Mouse (Mus musculus): ENCODE data around the gene Sdf4. TPM values are rescaled to one million over a fixed set of nuclear protein-coding genes. Genes with fewer than 3 reads are reported as not detected.

Sdf4 gene
- polyA plus RNA-seq, 1 experiment from 2014 or later = 136 TPM

DNA sequence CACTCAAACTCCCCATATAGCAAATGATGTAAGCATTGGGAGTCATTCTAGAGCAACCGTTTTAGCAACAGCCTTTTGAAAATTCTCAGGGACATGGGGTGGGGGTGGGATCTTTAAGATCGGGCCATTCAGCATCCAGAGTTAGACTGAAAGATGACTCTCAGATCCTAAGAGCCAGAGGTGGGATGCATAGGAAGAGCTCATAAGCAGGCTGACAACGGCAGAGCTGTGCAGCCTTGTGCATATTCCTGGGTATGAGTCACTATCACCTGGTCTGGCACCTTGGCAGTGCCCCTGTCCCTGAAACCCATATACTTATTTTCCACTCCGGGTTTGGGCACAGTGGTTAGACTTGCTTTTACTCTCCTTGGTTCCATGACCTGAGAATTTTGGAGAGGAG lies 60.4 kb downstream of the Sdf4 start:
- H3K4me1 ChIP-seq (ENCODE audit: control insufficient read depth, insufficient read depth, low read length) = no peaks in the 10 kb centered on the region
- ATAC-seq (ENCODE audit: insufficient read depth, low FRiP score, low TSS enrichment) (no peak), DNase-seq (ENCODE audit: low spot score) (no peak)
- no peak overlapping the region for H3K9ac ChIP-seq (ENCODE audit: low read length)
- 86% methylated on average over 4 of the region's 4 CpGs for WGBS
- H3K4me3 ChIP-seq (ENCODE audit: low read depth, low read length) = no peak overlapping the region
- no peaks in the 10 kb centered on the region for H3K27me3 ChIP-seq (ENCODE audit: control insufficient read depth, insufficient read depth, low read length)
- no peaks in the 10 kb centered on the region for H3K36me3 ChIP-seq (ENCODE audit: control insufficient read depth, insufficient read depth, low read length)
- H3K4me2 ChIP-seq (ENCODE audit: low read depth) = no peak overlapping the region
- no peak overlapping the region for H3K27ac ChIP-seq (ENCODE audit: low read depth, low read length)
- no peaks in the 10 kb centered on the region for H3K9me3 ChIP-seq (ENCODE audit: control insufficient read depth, low read length)

DNA sequence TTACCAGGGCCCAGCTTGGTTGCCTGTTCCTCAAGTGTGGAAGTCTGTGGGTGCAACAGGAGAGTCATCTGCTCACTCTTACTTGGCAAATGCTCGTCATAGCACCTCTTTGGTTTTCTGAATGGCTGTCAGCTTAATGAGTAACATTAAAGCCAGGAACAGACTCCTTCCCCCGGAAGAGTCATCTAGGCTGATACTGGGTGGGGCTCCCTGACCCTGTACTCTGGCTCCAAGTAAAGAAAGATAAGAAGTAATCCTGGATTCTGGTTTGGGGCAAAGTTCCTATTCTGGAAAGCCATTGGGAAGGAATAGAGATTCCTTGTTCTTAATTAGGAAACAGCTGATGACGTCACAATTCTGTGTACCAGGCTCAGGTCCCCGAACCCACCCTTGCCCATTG lies 61.5 kb downstream of the Sdf4 start:
- ATAC-seq (ENCODE audit: insufficient read depth, low FRiP score, low TSS enrichment) (no peak), DNase-seq (ENCODE audit: low spot score) (no peak)
- WGBS = 82% methylated on average over 4 of the region's 4 CpGs
- H3K27ac ChIP-seq (ENCODE audit: low read depth, low read length) = no peak overlapping the region
- no peak overlapping the region for H3K4me3 ChIP-seq (ENCODE audit: low read depth, low read length)
- no peak overlapping the region for H3K4me2 ChIP-seq (ENCODE audit: low read depth)
- H3K9ac ChIP-seq (ENCODE audit: low read length) = no peak overlapping the region
- H3K36me3 ChIP-seq (ENCODE audit: control insufficient read depth, insufficient read depth, low read length) = no peaks in the 10 kb centered on the region
- H3K9me3 ChIP-seq (ENCODE audit: control insufficient read depth, low read length) = no peaks in the 10 kb centered on the region
- H3K27me3 ChIP-seq (ENCODE audit: control insufficient read depth, insufficient read depth, low read length) = no peaks in the 10 kb centered on the region
- no peaks in the 10 kb centered on the region for H3K4me1 ChIP-seq (ENCODE audit: control insufficient read depth, insufficient read depth, low read length)

DNA sequence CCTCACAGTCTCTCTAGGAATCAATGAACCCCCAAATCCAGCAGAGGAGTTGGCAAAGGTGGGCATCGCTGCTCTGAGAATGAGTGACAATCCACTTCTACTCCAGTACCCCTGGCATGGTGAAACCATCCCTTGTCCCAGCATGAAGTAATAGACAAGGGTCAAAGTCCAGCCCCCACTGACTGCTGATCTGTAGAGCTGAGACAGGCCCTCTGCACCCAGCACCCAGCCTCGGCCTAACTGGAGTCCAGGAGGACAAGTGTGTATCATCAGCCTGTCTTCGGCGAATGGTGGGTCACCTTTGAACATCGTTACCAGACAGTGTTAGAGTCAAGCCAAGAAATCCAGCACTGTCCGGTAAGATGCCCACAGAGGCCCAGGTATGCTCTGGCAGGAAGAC lies 61.9 kb downstream of the Sdf4 start:
- Histone ChIP-seq H3K4me1 (ENCODE audit: control insufficient read depth, insufficient read depth, low read length) (no peaks in the 10 kb centered on the region), H3K36me3 (ENCODE audit: control insufficient read depth, insufficient read depth, low read length) (no peaks in the 10 kb centered on the region), H3K9ac (ENCODE audit: low read length) (no peak overlapping the region), H3K4me3 (ENCODE audit: low read depth, low read length) (no peak overlapping the region), H3K27ac (ENCODE audit: low read depth, low read length) (no peak overlapping the region), H3K4me2 (ENCODE audit: low read depth) (no peak overlapping the region), H3K27me3 (ENCODE audit: control insufficient read depth, insufficient read depth, low read length) (no peaks in the 10 kb centered on the region), H3K9me3 (ENCODE audit: control insufficient read depth, low read length) (no peaks in the 10 kb centered on the region)
- ATAC-seq (ENCODE audit: insufficient read depth, low FRiP score, low TSS enrichment) = no peak
- no peak for DNase-seq (ENCODE audit: low spot score)
- WGBS = 92% methylated on average over 6 of the region's 6 CpGs

DNA sequence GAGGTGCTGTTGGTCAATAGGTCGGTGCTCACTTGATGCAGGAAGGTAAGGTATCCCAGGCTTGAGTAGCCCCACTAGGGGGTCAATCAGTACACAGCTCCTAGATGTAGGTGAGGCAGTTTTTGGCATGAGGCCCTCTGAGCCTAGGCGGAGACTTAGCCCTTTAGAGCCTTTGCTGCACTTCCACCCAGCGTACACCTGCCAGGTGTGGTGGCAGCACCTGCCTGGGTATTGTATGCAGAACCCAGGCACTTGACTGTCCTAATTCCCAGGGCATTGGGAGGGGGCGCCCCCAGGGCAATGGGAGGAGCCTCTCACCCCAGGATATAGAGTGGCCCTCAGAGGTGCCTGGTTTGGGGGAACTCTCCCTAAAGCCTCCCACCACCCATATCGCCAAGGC lies 62.5 kb downstream of the Sdf4 start:
- ATAC-seq (ENCODE audit: insufficient read depth, low FRiP score, low TSS enrichment) = no peak
- Histone ChIP-seq H3K4me3 (ENCODE audit: low read depth, low read length) (no peak overlapping the region), H3K27ac (ENCODE audit: low read depth, low read length) (no peak overlapping the region), H3K27me3 (ENCODE audit: control insufficient read depth, insufficient read depth, low read length) (no peaks in the 10 kb centered on the region), H3K9ac (ENCODE audit: low read length) (no peak overlapping the region), H3K4me2 (ENCODE audit: low read depth) (no peak overlapping the region), H3K9me3 (ENCODE audit: control insufficient read depth, low read length) (no peaks in the 10 kb centered on the region), H3K4me1 (ENCODE audit: control insufficient read depth, insufficient read depth, low read length) (no peaks in the 10 kb centered on the region), H3K36me3 (ENCODE audit: control insufficient read depth, insufficient read depth, low read length) (no peaks in the 10 kb centered on the region)
- DNase-seq (ENCODE audit: low spot score) = no peak
- WGBS = 91% methylated on average over 5 of the region's 5 CpGs

DNA sequence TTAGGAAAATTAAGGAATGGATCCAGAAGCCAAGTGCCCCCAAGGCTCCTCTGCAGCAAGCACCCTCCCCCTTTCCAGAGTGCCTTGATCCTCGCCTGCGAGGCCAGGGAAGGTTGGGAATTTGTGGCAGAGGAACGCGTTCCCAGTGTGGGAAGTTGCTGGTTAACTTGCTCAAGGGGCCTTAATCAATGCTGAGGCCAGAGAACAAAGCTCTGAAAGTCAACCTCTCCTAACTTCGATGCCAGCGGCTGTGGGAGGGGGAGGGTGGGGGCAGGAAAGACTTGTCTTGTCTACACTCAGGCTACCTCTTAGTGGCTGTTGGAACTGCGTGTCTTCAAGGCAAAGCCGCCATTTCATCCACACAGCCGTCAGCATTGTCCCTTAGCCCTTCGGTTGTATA lies 65.0 kb downstream of the Sdf4 start:
- Histone ChIP-seq H3K36me3 (ENCODE audit: control insufficient read depth, insufficient read depth, low read length) (no peaks in the 10 kb centered on the region), H3K27me3 (ENCODE audit: control insufficient read depth, insufficient read depth, low read length) (no peaks in the 10 kb centered on the region), H3K4me3 (ENCODE audit: low read depth, low read length) (no peak overlapping the region), H3K4me2 (ENCODE audit: low read depth) (no peak overlapping the region), H3K9me3 (ENCODE audit: control insufficient read depth, low read length) (no peaks in the 10 kb centered on the region), H3K4me1 (ENCODE audit: control insufficient read depth, insufficient read depth, low read length) (no peaks in the 10 kb centered on the region), H3K27ac (ENCODE audit: low read depth, low read length) (no peak overlapping the region), H3K9ac (ENCODE audit: low read length) (no peak overlapping the region)
- 75% methylated on average over 10 of the region's 10 CpGs for whole genome bisulfite sequencing
- DNase-seq (ENCODE audit: low spot score) (no peak), ATAC-seq (ENCODE audit: insufficient read depth, low FRiP score, low TSS enrichment) (no peak)

DNA sequence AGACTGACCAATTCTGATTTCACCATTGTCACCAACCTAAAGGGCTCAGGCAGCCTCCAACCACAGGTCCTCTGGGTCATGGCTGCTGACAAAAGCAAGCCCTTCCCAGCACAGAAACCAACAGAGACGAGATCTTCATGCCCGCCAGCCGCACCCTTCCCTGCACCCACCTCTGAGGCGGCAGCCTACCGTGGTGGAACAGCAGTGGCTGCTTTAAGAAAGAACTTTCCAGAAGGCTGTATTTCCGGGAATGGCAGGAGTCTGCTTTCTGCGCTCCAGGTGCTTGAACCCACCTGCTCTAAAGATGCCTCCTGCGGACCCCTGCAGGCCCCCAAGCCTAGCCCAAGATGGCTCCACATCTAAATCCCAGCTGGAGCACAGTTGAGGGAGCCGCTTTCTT lies 66.2 kb downstream of the Sdf4 start:
- Histone ChIP-seq H3K4me3 (ENCODE audit: low read depth, low read length) (no peak overlapping the region), H3K9me3 (ENCODE audit: control insufficient read depth, low read length) (no peaks in the 10 kb centered on the region), H3K9ac (ENCODE audit: low read length) (no peak overlapping the region), H3K4me1 (ENCODE audit: control insufficient read depth, insufficient read depth, low read length) (no peaks in the 10 kb centered on the region), H3K36me3 (ENCODE audit: control insufficient read depth, insufficient read depth, low read length) (no peaks in the 10 kb centered on the region), H3K27ac (ENCODE audit: low read depth, low read length) (no peak overlapping the region), H3K4me2 (ENCODE audit: low read depth) (no peak overlapping the region), H3K27me3 (ENCODE audit: control insufficient read depth, insufficient read depth, low read length) (no peaks in the 10 kb centered on the region)
- DNase-seq (ENCODE audit: low spot score) (no peak), ATAC-seq (ENCODE audit: insufficient read depth, low FRiP score, low TSS enrichment) (no peak)
- WGBS = 71% methylated on average over 9 of the region's 9 CpGs

DNA sequence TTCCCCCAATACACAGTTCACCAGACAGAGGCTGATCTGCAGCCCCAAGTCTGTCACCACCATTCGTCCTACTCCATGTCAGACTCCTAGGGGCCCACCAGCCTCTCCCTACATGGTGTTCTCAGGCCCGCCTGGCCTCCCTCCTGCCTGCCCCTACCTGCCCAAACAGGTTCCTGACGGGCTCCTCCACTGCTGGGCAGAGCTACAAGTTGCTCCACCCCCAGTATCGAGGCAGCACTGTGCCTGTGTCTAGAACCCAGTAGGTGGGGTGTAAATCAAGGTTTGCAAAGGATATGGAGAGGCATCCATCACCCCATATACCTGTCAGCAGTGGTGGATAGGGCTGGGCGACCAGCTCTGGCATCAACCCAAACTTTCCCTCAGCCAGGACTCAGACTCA lies 66.6 kb downstream of the Sdf4 start, which contains the start of gene Ttll10:
TSS of gene Ttll10 (minus strand) at position 154 of the 400 bp plus-strand sequence.
- no peak within 1 kb of the TSS for H3K4me2 ChIP-seq (ENCODE audit: low read depth)
- H3K36me3 ChIP-seq (ENCODE audit: control insufficient read depth, insufficient read depth, low read length) = no peaks in the 10 kb centered on the region
- H3K9ac ChIP-seq (ENCODE audit: low read length) = no peak within 1 kb of the TSS
- DNase-seq (ENCODE audit: low spot score) (no peak), ATAC-seq (ENCODE audit: insufficient read depth, low FRiP score, low TSS enrichment) (no peak)
- H3K4me3 ChIP-seq (ENCODE audit: low read depth, low read length) = no peak within 1 kb of the TSS
- no peak within 1 kb of the TSS for H3K27ac ChIP-seq (ENCODE audit: low read depth, low read length)
- H3K9me3 ChIP-seq (ENCODE audit: control insufficient read depth, low read length) = no peaks in the 10 kb centered on the region
- 31% methylated on average over 5 of the region's 5 CpGs for WGBS
- H3K4me1 ChIP-seq (ENCODE audit: control insufficient read depth, insufficient read depth, low read length) = no peaks in the 10 kb centered on the region
- no peaks in the 10 kb centered on the region for H3K27me3 ChIP-seq (ENCODE audit: control insufficient read depth, insufficient read depth, low read length)

DNA sequence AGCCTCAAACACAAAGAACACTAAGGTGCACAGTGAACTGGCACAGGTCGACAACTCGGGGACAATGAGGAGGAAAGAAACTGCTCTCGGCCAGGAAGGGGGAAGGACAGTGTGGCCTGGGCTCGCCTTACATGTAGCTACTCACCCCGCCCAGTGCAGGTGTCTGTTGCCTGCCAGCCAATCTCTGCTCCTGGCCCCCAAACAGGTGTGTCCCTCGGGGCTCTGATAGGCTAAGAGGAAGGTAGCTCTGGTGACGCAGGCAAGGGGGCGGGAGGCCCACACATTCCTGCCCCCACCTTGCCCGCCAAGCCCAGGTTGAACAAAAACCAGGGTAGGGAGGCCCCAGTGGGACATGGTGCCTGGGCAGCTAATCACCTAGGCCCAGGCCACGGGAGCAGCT lies 67.0 kb downstream of the Sdf4 start:
- Histone ChIP-seq H3K9ac (ENCODE audit: low read length) (no peak overlapping the region), H3K4me1 (ENCODE audit: control insufficient read depth, insufficient read depth, low read length) (no peaks in the 10 kb centered on the region), H3K36me3 (ENCODE audit: control insufficient read depth, insufficient read depth, low read length) (no peaks in the 10 kb centered on the region), H3K27me3 (ENCODE audit: control insufficient read depth, insufficient read depth, low read length) (no peaks in the 10 kb centered on the region), H3K27ac (ENCODE audit: low read depth, low read length) (no peak overlapping the region), H3K4me3 (ENCODE audit: low read depth, low read length) (no peak overlapping the region), H3K4me2 (ENCODE audit: low read depth) (no peak overlapping the region), H3K9me3 (ENCODE audit: control insufficient read depth, low read length) (no peaks in the 10 kb centered on the region)
- 30% methylated on average over 10 of the region's 10 CpGs for WGBS
- no peak for DNase-seq (ENCODE audit: low spot score)
- ATAC-seq (ENCODE audit: insufficient read depth, low FRiP score, low TSS enrichment) = no peak

Data from neural tube, embryonic 11.5 days (tissue).